Mouse (Mus musculus) CH12.LX (cell line): ENCODE results near the gene Olfml3. TPM values are rescaled to one million over a fixed set of nuclear protein-coding genes. Genes with fewer than 3 reads are reported as not detected.

ENCODE experiments used
- DNase-seq: peaks from one replicate; pipeline ENCODE4 v3.0.0-alpha.2; 2013; ENCODE audit errors: extremely low read depth
- H3K27ac ChIP-seq: 2 replicates; pipeline ENCODE4 v1.5.1; 2012; ENCODE audit warnings: low read depth, mild to moderate bottlenecking, control low read depth, moderate library complexity; ENCODE audit not compliant: insufficient read depth
- H3K27me3 ChIP-seq: replicated peaks from 2 replicates; pipeline ENCODE3; 2012; ENCODE audit warnings: inconsistent platforms
- H3K36me3 ChIP-seq, 2 experiments: replicated peaks in 1 of 2; 2 replicates each; pipeline versions ENCODE3 to v1.6.1; 2012; ENCODE audit warnings: inconsistent platforms in 1 of 2, low read length in 1 of 2, mild to moderate bottlenecking in 1 of 2, mixed read lengths in 1 of 2, moderate library complexity in 1 of 2; ENCODE audit not compliant: control insufficient read depth in 1 of 2, insufficient read depth in 1 of 2
- H3K4me1 ChIP-seq, 2 experiments: 2 replicates each; pipeline ENCODE4 v1.6.1; 2012; ENCODE audit warnings: inconsistent platforms in 1 of 2, moderate library complexity in 1 of 2; ENCODE audit not compliant: insufficient read depth in 2 of 2, control insufficient read depth in 1 of 2
- H3K4me2 ChIP-seq: 2 replicates; pipeline ENCODE4 v1.6.1; 2012; ENCODE audit warnings: low read depth, mild to moderate bottlenecking, control low read depth; ENCODE audit not compliant: poor library complexity, insufficient read depth, severe bottlenecking
- H3K4me3 ChIP-seq, 3 experiments: fragments of 150-350 bp in 1 of 3; sonication (generic) in 1 of 3; replicated peaks in 1 of 3; 2 replicates each; pipeline versions ENCODE3 to v1.5.1; 2011 to 2012; ENCODE audit warnings: low read depth in 2 of 3, low read length in 2 of 3, mild to moderate bottlenecking in 2 of 3, moderate library complexity in 2 of 3, control low read depth in 1 of 3, improper control_type of control experiment in 1 of 3, inconsistent platforms in 1 of 3, mixed read lengths in 1 of 3; ENCODE audit not compliant: poor library complexity in 1 of 3
- H3K79me2 ChIP-seq: replicated peaks from 2 replicates; pipeline ENCODE4 v1.6.1; 2012; ENCODE audit warnings: mild to moderate bottlenecking, moderate library complexity; ENCODE audit not compliant: control insufficient read depth, poor library complexity, insufficient read depth, severe bottlenecking; ENCODE audit errors: extremely low read depth
- H3K9ac ChIP-seq: 2 replicates; pipeline ENCODE4 v1.6.1; 2012; ENCODE audit warnings: low read depth, mild to moderate bottlenecking, control low read depth, moderate library complexity; ENCODE audit not compliant: insufficient read depth
- H3K9me3 ChIP-seq: replicated peaks from 2 replicates; pipeline ENCODE3; 2012; ENCODE audit warnings: low read length, inconsistent platforms, mixed read lengths
- CHD1 ChIP-seq: IDR thresholded peaks from 2 replicates; pipeline ENCODE4 v1.6.1; 2012; ENCODE audit warnings: low read depth, low read length, improper control_type of control experiment, inconsistent platforms
- CHD2 ChIP-seq: IDR thresholded peaks from 2 replicates; pipeline ENCODE4 v1.6.1; 2011; ENCODE audit warnings: low read length, improper control_type of control experiment
- CTCF ChIP-seq, 2 experiments: IDR thresholded peaks in 1 of 2; conservative IDR thresholded peaks in 1 of 2; 2 replicates each; pipeline ENCODE4 v1.5.1; 2011 to 2012; ENCODE audit warnings: low read depth in 2 of 2, low read length in 2 of 2, improper control_type of control experiment in 1 of 2, inconsistent platforms in 1 of 2, mild to moderate bottlenecking in 1 of 2, moderate library complexity in 1 of 2
- E2F4 ChIP-seq: IDR thresholded peaks from 2 replicates; pipeline ENCODE4 v1.6.1; 2011; ENCODE audit warnings: low read depth, low read length, improper control_type of control experiment; ENCODE audit not compliant: insufficient replicate concordance
- ELF1 ChIP-seq: IDR thresholded peaks from 2 replicates; pipeline ENCODE4 v1.6.1; 2014; ENCODE audit warnings: low read depth, mild to moderate bottlenecking, inconsistent platforms, low read length, improper control_type of control experiment
- EP300 ChIP-seq: IDR thresholded peaks from 2 replicates; pipeline ENCODE4 v1.6.1; 2011; ENCODE audit warnings: low read length, improper control_type of control experiment
- ETS1 ChIP-seq: conservative IDR thresholded peaks from 2 replicates; pipeline ENCODE4 v1.6.1; 2012; ENCODE audit warnings: low read depth, mild to moderate bottlenecking, inconsistent platforms, low read length, improper control_type of control experiment, moderate library complexity
- GABPA ChIP-seq: IDR thresholded peaks from 2 replicates; pipeline ENCODE4 v1.6.1; 2012; ENCODE audit warnings: low read depth, low read length, improper control_type of control experiment, inconsistent platforms; ENCODE audit not compliant: insufficient replicate concordance
- HCFC1 ChIP-seq: IDR thresholded peaks from 2 replicates; pipeline ENCODE4 v1.6.1; 2012; ENCODE audit warnings: low read depth, mild to moderate bottlenecking, inconsistent platforms, low read length, improper control_type of control experiment
- JUN ChIP-seq: IDR thresholded peaks from 2 replicates; pipeline ENCODE4 v1.6.1; 2011; ENCODE audit warnings: low read depth, mild to moderate bottlenecking, low read length, improper control_type of control experiment, moderate library complexity; ENCODE audit not compliant: insufficient read depth
- JUND ChIP-seq: conservative IDR thresholded peaks from 2 replicates; pipeline ENCODE4 v1.6.1; 2011; ENCODE audit warnings: low read depth, low read length, improper control_type of control experiment
- KAT2A ChIP-seq: IDR thresholded peaks from 2 replicates; pipeline ENCODE4 v1.6.1; 2012; ENCODE audit warnings: low read length, improper control_type of control experiment, inconsistent platforms; ENCODE audit not compliant: insufficient replicate concordance
- MAX ChIP-seq: IDR thresholded peaks from 2 replicates; pipeline ENCODE4 v1.6.1; 2011; ENCODE audit warnings: low read length, improper control_type of control experiment
- MEF2A ChIP-seq: IDR thresholded peaks from 2 replicates; pipeline ENCODE4 v1.6.1; 2014; ENCODE audit warnings: low read depth, mild to moderate bottlenecking, inconsistent platforms, low read length, improper control_type of control experiment, borderline replicate concordance
- NELFE ChIP-seq: IDR thresholded peaks from 2 replicates; pipeline ENCODE4 v1.6.1; 2011; ENCODE audit warnings: low read depth, low read length, improper control_type of control experiment
- NRF1 ChIP-seq: IDR thresholded peaks from 2 replicates; pipeline ENCODE4 v1.6.1; 2014; ENCODE audit warnings: low read depth, mild to moderate bottlenecking, inconsistent platforms, low read length, improper control_type of control experiment, moderate library complexity
- PAX5 ChIP-seq: IDR thresholded peaks from 2 replicates; pipeline ENCODE4 v1.6.1; 2012; ENCODE audit warnings: low read length, inconsistent platforms, mixed read lengths
- POLR2A ChIP-seq: IDR thresholded peaks from 2 replicates; pipeline ENCODE4 v1.6.1; 2011; ENCODE audit warnings: low read depth, mild to moderate bottlenecking, improper control_type of control experiment, low read length
- POLR2AphosphoS2 ChIP-seq: IDR thresholded peaks from 2 replicates; pipeline ENCODE4 v1.6.1; 2011; ENCODE audit warnings: low read depth, low read length, improper control_type of control experiment
- RAD21 ChIP-seq: IDR thresholded peaks from 2 replicates; pipeline ENCODE4 v1.6.1; 2011; ENCODE audit warnings: low read depth, mild to moderate bottlenecking, low read length, improper control_type of control experiment, moderate library complexity
- RCOR1 ChIP-seq: conservative IDR thresholded peaks from 2 replicates; pipeline ENCODE4 v1.6.1; 2012; ENCODE audit warnings: low read depth, mild to moderate bottlenecking, inconsistent platforms, low read length, improper control_type of control experiment
- SIN3A ChIP-seq: IDR thresholded peaks from 2 replicates; pipeline ENCODE4 v1.6.1; 2012; ENCODE audit warnings: low read length, improper control_type of control experiment, inconsistent platforms
- SMC3 ChIP-seq: IDR thresholded peaks from 2 replicates; pipeline ENCODE4 v1.6.1; 2011; ENCODE audit warnings: low read depth, low read length, improper control_type of control experiment
- TCF12 ChIP-seq: IDR thresholded peaks from 2 replicates; pipeline ENCODE4 v1.6.1; 2014; ENCODE audit warnings: low read depth, mild to moderate bottlenecking, inconsistent platforms, low read length, improper control_type of control experiment
- UBTF ChIP-seq: IDR thresholded peaks from 2 replicates; pipeline ENCODE4 v1.6.1; 2012; ENCODE audit warnings: low read depth, mild to moderate bottlenecking, inconsistent platforms, low read length, improper control_type of control experiment, moderate library complexity
- USF1 ChIP-seq: IDR thresholded peaks from 2 replicates; pipeline ENCODE4 v1.6.1; 2014; ENCODE audit warnings: low read depth, mild to moderate bottlenecking, inconsistent platforms, low read length, improper control_type of control experiment
- USF2 ChIP-seq: conservative IDR thresholded peaks from 2 replicates; pipeline ENCODE4 v1.6.1; 2011; ENCODE audit warnings: low read depth, low read length, improper control_type of control experiment
- ZC3H11A ChIP-seq: IDR thresholded peaks from 2 replicates; pipeline ENCODE4 v1.6.1; 2012; ENCODE audit warnings: low read depth, mild to moderate bottlenecking, inconsistent platforms, low read length, improper control_type of control experiment
- ZKSCAN1 ChIP-seq: IDR thresholded peaks from 2 replicates; pipeline ENCODE4 v1.6.1; 2012; ENCODE audit warnings: low read depth, inconsistent platforms, low read length, improper control_type of control experiment, borderline replicate concordance
- ZMIZ1 ChIP-seq: IDR thresholded peaks from 2 replicates; pipeline ENCODE4 v1.6.1; 2012; ENCODE audit warnings: low read depth, mild to moderate bottlenecking, inconsistent platforms, low read length, improper control_type of control experiment
- dilution Hi-C: fragments of 300-500 bp; cut with MboI; formaldehyde crosslinking; loops from 2 replicates; pipeline ENCODE4 v1.14.3; 2020; ENCODE audit warnings: low sequenced_read_pairs; ENCODE audit not compliant: extremely low pct_unique_long_range_greater_than_20kb, extremely low pct_ligation_motif_present
- in situ Hi-C: fragments of 300-500 bp; cut with MboI; formaldehyde crosslinking; loops from 3 replicates; pipeline ENCODE4 v1.14.3; 2019; ENCODE audit warnings: low sequenced_read_pairs, low pct_ligation_motif_present, low pct_unique_long_range_greater_than_20kb, mixed read lengths
- polyA plus RNA-seq: library from polyadenylated mRNA; unstranded; fragments of >175 nt; gene quantifications from 2 replicates; pipeline ENCODE4 v1.2.1, GENCODE M21; 2012; ENCODE audit warnings: low read depth; ENCODE audit not compliant: insufficient read length
- total RNA-seq, 2 experiments: library from RNA; depleted of rRNA; stranded (reverse); fragments of 300-350 nt in 1 of 2; fragments of >200 nt in 1 of 2; gene quantifications; 2 replicates each; pipeline ENCODE4 v1.2.3; 2012 to 2014

Gene Olfml3
- total and polyA plus RNA-seq, 3 experiments: 14.0 to 33.3 (median 19.7) TPM

DNA sequence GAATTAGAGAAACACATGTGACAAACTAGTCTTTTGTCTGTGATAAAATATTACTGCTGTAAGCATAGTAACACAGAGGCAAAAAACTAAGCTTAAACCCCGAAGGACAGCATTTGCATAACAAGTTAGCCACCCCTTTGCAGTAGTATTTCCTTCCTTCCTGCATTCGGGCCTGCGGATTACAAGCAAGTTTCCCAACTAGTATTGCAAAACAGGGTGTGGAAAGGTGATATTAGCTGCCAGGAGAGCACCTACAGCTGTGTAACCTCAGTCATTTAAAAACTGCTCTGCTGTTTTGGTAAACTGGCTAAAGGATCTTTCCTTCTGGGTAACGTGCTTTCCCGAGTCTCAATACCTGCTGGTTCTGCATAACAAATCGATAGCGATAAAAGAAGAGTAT is 49.4 kb upstream of the Olfml3 start:
- Histone ChIP-seq H3K36me3 (peaks cover 0 to 3% of the 10 kb centered on the region in 2 experiments), H3K79me2 (peaks cover 85% of the 10 kb centered on the region), H3K4me1 (peaks cover 9 to 68% of the 10 kb centered on the region in 2 experiments), H3K27ac (peak overlapping the region; percentile 43), H3K9ac (no peak overlapping the region), H3K9me3 (no peaks in the 10 kb centered on the region), H3K27me3 (no peaks in the 10 kb centered on the region), H3K4me3 (no peak overlapping the region), H3K4me2 (peak overlapping the region; percentile 68; the same call in 1 of the 2 replicates)
- dilution Hi-C loops: no loop called here
- 0 out of 2 replicates have a peak, but pooled peaks have one; percentile 10 for TF ChIP-seq ETS1
- no peak for TF ChIP-seq TCF12
- TF ChIP-seq SIN3A: no peak
- TF ChIP-seq EP300: peak; percentile 55; the same call in 1 of the 2 replicates
- no peak for TF ChIP-seq KAT2A
- no peak for TF ChIP-seq POLR2AphosphoS2
- in situ Hi-C loops: loop anchor here (5.0 kb wide), 1 partner anchor 35 kb away; no protein-coding TSS in a partner anchor
- no peak for DNase-seq

DNA sequence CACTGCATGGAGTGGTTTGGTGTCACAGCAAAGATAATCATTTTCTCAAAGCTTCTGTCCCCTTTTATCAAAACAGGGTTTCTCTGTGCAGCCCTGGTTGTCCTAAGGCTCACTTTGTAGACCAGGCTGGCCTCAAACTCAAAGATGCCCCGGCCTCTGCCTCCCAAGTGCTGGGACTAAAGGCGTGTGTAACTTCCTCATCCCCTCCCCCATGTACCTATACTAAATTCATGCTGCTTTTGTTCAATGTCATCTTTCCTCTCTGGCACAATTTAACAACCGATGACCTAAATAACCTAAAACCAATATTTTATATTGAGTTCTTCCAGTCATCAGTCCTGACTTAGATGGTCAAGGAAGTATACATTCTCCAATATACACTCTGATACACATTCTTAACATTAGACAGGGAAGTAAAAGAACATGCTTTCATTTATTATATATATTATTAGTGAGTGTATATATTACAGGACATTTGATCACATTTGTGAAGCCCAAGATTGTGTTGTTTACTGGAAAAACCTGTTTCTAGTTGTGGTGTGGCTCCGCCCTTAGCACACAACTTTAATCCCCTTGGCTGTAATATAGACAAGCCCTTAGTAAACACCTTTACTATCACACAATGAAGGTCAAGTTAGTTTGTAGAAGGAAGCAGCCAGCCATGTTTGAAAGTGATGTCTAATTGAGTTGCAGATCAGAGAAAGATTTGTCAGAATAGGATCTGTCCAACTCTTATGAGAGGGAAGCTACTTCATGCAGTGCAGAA is 45.2 kb upstream of the Olfml3 start:
- no peaks in the 10 kb centered on the region for H3K27me3 ChIP-seq
- no peaks in the 10 kb centered on the region for H3K9me3 ChIP-seq
- H3K79me2 ChIP-seq: peaks cover 93% of the 10 kb centered on the region
- in situ Hi-C loops: no loop called here
- H3K4me3 ChIP-seq: no peak overlapping the region
- H3K4me1 ChIP-seq: peaks cover 26 to 91% of the 10 kb centered on the region in 2 experiments
- no peak overlapping the region for H3K9ac ChIP-seq
- peak overlapping the region; percentile 75 for H3K27ac ChIP-seq
- H3K36me3 ChIP-seq: peaks cover 0 to 5% of the 10 kb centered on the region in 2 experiments
- dilution Hi-C loops: no loop called here
- H3K4me2 ChIP-seq: peak overlapping the region; percentile 64; the same call in 1 of the 2 replicates
- DNase-seq: no peak
- TF ChIP-seq GABPA (no peak), USF2 (no peak), MAX (peak; percentile 38; the same call in 1 of the 2 replicates), UBTF (no peak), USF1 (no peak), PAX5 (no peak), RAD21 (no peak), TCF12 (0 out of 2 replicates have a peak, but pooled peaks have one; percentile 26), CHD2 (peak; percentile 60; the same call in 1 of the 2 replicates), CTCF (conservative IDR thresholded peaks at IDR 0.05 in 1 of 2, IDR thresholded peaks at IDR 0.05 in 1 of 2; ENCODE audit: low read depth in 2 of 2, low read length in 2 of 2) (no peak), E2F4 (no peak), CHD1 (0 out of 2 replicates have a peak, but pooled peaks have one; percentile 51), EP300 (peak; percentile 39), ZC3H11A (no peak), JUND (no peak), KAT2A (no peak), MEF2A (no peak), ETS1 (no peak), ELF1 (peak; percentile 60; the same call in 1 of the 2 replicates), SIN3A (no peak; the same call in 1 of the 2 replicates), NRF1 (no peak), SMC3 (no peak), ZKSCAN1 (no peak), POLR2A (no peak), RCOR1 (0 out of 2 replicates have a peak, but pooled peaks have one; percentile 34), JUN (no peak), NELFE (no peak), ZMIZ1 (no peak), HCFC1 (no peak)
